Mouse (Mus musculus): Measurements from ENCODE around the gene Gm5134.

Gene Gm5134

GRCm38 (mm10) chr10:75954381-75954811 lies at the start of gene Gm5134:
TSS of gene Gm5134 (plus strand) at chr10:75954514.
- peak; percentile 48 for DNase-seq (ENCODE audit: low read depth, low spot score)

- no peak for DNase-seq (ENCODE audit: low read depth, low spot score)
These were observed 47.4 kb upstream of the Gm5134 start for GRCm38 (mm10) chr10:75906882-75907281.

- no peak for DNase-seq (ENCODE audit: low read depth, low spot score)
These were observed 43.6 kb upstream of the Gm5134 start for GRCm38 (mm10) chr10:75910698-75911097.

GRCm38 (mm10) chr10:75913013-75913589 lies 41.2 kb upstream of the Gm5134 start:
- no peak for DNase-seq (ENCODE audit: low read depth, low spot score)

GRCm38 (mm10) chr10:75915557-75915956 lies 38.8 kb upstream of the Gm5134 start:
- DNase-seq (ENCODE audit: low read depth, low spot score) = no peak

- DNase-seq (ENCODE audit: low read depth, low spot score) = no peak
These were observed 37.5 kb upstream of the Gm5134 start for GRCm38 (mm10) chr10:75916840-75917239.

- DNase-seq (ENCODE audit: low read depth, low spot score) = no peak
These were observed 35.3 kb upstream of the Gm5134 start for GRCm38 (mm10) chr10:75919026-75919425.

GRCm38 (mm10) chr10:75921026-75921725 lies 33.1 kb upstream of the Gm5134 start, which contains the start of gene Smarcb1:
TSS of gene Smarcb1 (minus strand) at chr10:75921617.
- DNase-seq (ENCODE audit: low read depth, low spot score) = peak; percentile 95

- no peak for DNase-seq (ENCODE audit: low read depth, low spot score)
These were observed 32.4 kb upstream of the Gm5134 start for GRCm38 (mm10) chr10:75921726-75922560.

- DNase-seq (ENCODE audit: low read depth, low spot score) = no peak
These were observed 30.0 kb upstream of the Gm5134 start for GRCm38 (mm10) chr10:75924324-75924723.

- DNase-seq (ENCODE audit: low read depth, low spot score) = no peak
These were observed 27.9 kb upstream of the Gm5134 start for GRCm38 (mm10) chr10:75926396-75926795.

- DNase-seq (ENCODE audit: low read depth, low spot score) = no peak
These were observed 24.0 kb upstream of the Gm5134 start for GRCm38 (mm10) chr10:75930304-75930703.

GRCm38 (mm10) chr10:75931311-75931710 lies 23.0 kb upstream of the Gm5134 start:
- DNase-seq (ENCODE audit: low read depth, low spot score) = no peak

- peak; percentile 55 for DNase-seq (ENCODE audit: low read depth, low spot score)
These were observed 22.1 kb upstream of the Gm5134 start for GRCm38 (mm10) chr10:75932081-75932678.

GRCm38 (mm10) chr10:75932891-75933290 lies 21.4 kb upstream of the Gm5134 start, which contains the start of gene Chchd10:
TSS of gene Chchd10 (plus strand) at chr10:75933130.
- DNase-seq (ENCODE audit: low read depth, low spot score) = no peak

- no peak for DNase-seq (ENCODE audit: low read depth, low spot score)
These were observed 19.3 kb upstream of the Gm5134 start for GRCm38 (mm10) chr10:75934991-75935390.

- peak; percentile 88 for DNase-seq (ENCODE audit: low read depth, low spot score)
These were observed 18.4 kb upstream of the Gm5134 start, which contains the start of gene Mmp11 for GRCm38 (mm10) chr10:75935680-75936541. TSS of gene Mmp11 (minus strand) at chr10:75936496.

GRCm38 (mm10) chr10:75936909-75937667 lies 17.2 kb upstream of the Gm5134 start:
- no peak for DNase-seq (ENCODE audit: low read depth, low spot score)

- DNase-seq (ENCODE audit: low read depth, low spot score) = no peak
These were observed 16.3 kb upstream of the Gm5134 start for GRCm38 (mm10) chr10:75937851-75938643.

All from CD4-positive helper T cell, adult 2 months (primary cell).